Mouse (Mus musculus) neutrophil, adult 5-6 weeks (primary cell): Measurements from ENCODE around the gene Afp. TPM values are rescaled to one million over a fixed set of nuclear protein-coding genes. Genes with fewer than 3 reads are reported as not detected.

Experiments used
- ATAC-seq: fragments of 151-379, 151-347 bp; 2 replicates; pipeline ENCODE4 v1.8.0; 2017; ENCODE audit warnings: mild to moderate bottlenecking, moderate TSS enrichment; ENCODE audit not compliant: insufficient number of reproducible peaks, poor library complexity, low FRiP score, severe bottlenecking; ENCODE audit errors: extremely low read depth
- total RNA-seq: library from RNA; stranded (forward); fragments of 200-1000 nt; gene quantifications from 2 replicates; pipeline ENCODE4 v1.2.3, GENCODE M21; 2017

The Afp gene
- 2.2 and 3.3 TPM in 2 replicates for total RNA-seq

GRCm38 (mm10) chr5:90490518-90490917, at the start of gene Afp:
Gene Afp, plus strand, starts transcription at chr5:90490737.
- ATAC-seq, result no peak

GRCm38 (mm10) chr5:90447577-90447976, 43.0 kb upstream of the Afp start:
- no peak for ATAC-seq

GRCm38 (mm10) chr5:90449961-90450360, 40.6 kb upstream of the Afp start:
- ATAC-seq, result no peak

- ATAC-seq, result no peak
Observed at GRCm38 (mm10) chr5:90452711-90453110, 37.8 kb upstream of the Afp start.

GRCm38 (mm10) chr5:90457241-90457640, 33.3 kb upstream of the Afp start:
- no peak for ATAC-seq

GRCm38 (mm10) chr5:90458727-90459126, 31.8 kb upstream of the Afp start:
- ATAC-seq, result no peak

GRCm38 (mm10) chr5:90460619-90461018, 29.9 kb upstream of the Afp start, which contains the start of gene Alb:
Gene Alb, plus strand, starts transcription at chr5:90460897.
- ATAC-seq, result no peak

- no peak for ATAC-seq
Observed at GRCm38 (mm10) chr5:90466806-90467205, 23.7 kb upstream of the Afp start.

- no peak for ATAC-seq
Observed at GRCm38 (mm10) chr5:90467245-90467644, 23.3 kb upstream of the Afp start.

- no peak for ATAC-seq
Observed at GRCm38 (mm10) chr5:90470836-90471235, 19.7 kb upstream of the Afp start.

- ATAC-seq, result no peak
Observed at GRCm38 (mm10) chr5:90473902-90474301, 16.6 kb upstream of the Afp start.

GRCm38 (mm10) chr5:90474369-90474768, 16.2 kb upstream of the Afp start:
- no peak for ATAC-seq

GRCm38 (mm10) chr5:90476741-90477140, 13.8 kb upstream of the Afp start:
- ATAC-seq, result no peak

GRCm38 (mm10) chr5:90477308-90478140, 13.0 kb upstream of the Afp start:
- no peak for ATAC-seq

- ATAC-seq, result no peak
Observed at GRCm38 (mm10) chr5:90478886-90479285, 11.7 kb upstream of the Afp start.

- no peak for ATAC-seq
Observed at GRCm38 (mm10) chr5:90485597-90485996, 4.9 kb upstream of the Afp start.

GRCm38 (mm10) chr5:90488323-90488722, 2.2 kb upstream of the Afp start:
- no peak for ATAC-seq

- peak; percentile 85 for ATAC-seq
Observed at GRCm38 (mm10) chr5:90492440-90492839, 1.9 kb downstream of the Afp start.

GRCm38 (mm10) chr5:90494308-90494707, 3.8 kb downstream of the Afp start:
- no peak for ATAC-seq

GRCm38 (mm10) chr5:90499509-90499908, 9.0 kb downstream of the Afp start:
- ATAC-seq, result no peak

GRCm38 (mm10) chr5:90500714-90501113, 10.2 kb downstream of the Afp start:
- ATAC-seq, result peak; percentile 83
